Mouse (Mus musculus) heart, adult 2 months (tissue): ENCODE results near the gene Mkln1.

Experiments
- CTCF ChIP-seq: fragments of 200-600 bp; IDR thresholded peaks from 2 replicates; pipeline ENCODE4 v1.8.1; 2022; ENCODE audit warnings: antibody characterized with exemption, mild to moderate bottlenecking, moderate library complexity
- EP300 ChIP-seq: fragments of 200-500 bp; IDR thresholded peaks from 2 replicates; pipeline ENCODE4 v1.6.1; 2011; ENCODE audit warnings: low read depth, low read length, control low read depth; ENCODE audit not compliant: insufficient read depth
- POLR2A ChIP-seq: fragments of 200-500 bp; IDR thresholded peaks from 2 replicates; pipeline ENCODE4 v1.6.1; 2011; ENCODE audit warnings: mild to moderate bottlenecking, low read depth, low read length, control low read depth; ENCODE audit not compliant: insufficient read depth

DNA sequence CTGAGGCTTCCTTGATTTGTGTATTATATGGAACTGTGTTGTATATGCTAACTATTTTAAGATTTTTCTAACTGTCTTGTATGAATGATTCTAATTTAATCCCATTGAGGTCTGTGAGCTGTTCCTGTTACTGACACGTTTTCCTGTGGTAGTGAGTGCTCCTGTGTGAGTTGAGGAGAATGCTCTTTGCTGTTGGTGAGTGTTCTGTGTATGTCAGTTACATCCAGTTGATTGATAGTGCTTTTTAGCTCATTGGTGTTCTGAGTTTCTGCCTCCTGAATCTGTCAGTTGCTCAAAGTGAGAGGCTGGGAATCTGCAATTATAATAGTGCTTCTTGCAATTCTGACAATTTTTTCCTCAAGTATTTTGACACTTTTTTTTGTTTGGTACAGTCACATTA is 15.8 kb downstream of the Mkln1 start:
- TF ChIP-seq CTCF: no peak
- no peak for TF ChIP-seq EP300
- no peak for TF ChIP-seq POLR2A
